Mouse (Mus musculus) thymus, adult 2 months (tissue): ENCODE data around the gene Slc7a8.

Source experiments
- CTCF ChIP-seq: fragments of 200-500 bp; IDR thresholded peaks from 2 replicates; pipeline ENCODE4 v1.5.1; 2012; ENCODE audit warnings: mild to moderate bottlenecking, control low read depth, low read length, moderate library complexity, borderline replicate concordance; ENCODE audit not compliant: control insufficient read depth, poor library complexity, insufficient read depth; ENCODE audit errors: extremely low read depth
- POLR2A ChIP-seq: fragments of 200-500 bp; IDR thresholded peaks from 2 replicates; pipeline ENCODE4 v1.6.1; 2012; ENCODE audit warnings: mild to moderate bottlenecking, low read length, control low read depth, moderate library complexity; ENCODE audit not compliant: control insufficient read depth, poor library complexity, insufficient read depth; ENCODE audit errors: extremely low read depth

DNA sequence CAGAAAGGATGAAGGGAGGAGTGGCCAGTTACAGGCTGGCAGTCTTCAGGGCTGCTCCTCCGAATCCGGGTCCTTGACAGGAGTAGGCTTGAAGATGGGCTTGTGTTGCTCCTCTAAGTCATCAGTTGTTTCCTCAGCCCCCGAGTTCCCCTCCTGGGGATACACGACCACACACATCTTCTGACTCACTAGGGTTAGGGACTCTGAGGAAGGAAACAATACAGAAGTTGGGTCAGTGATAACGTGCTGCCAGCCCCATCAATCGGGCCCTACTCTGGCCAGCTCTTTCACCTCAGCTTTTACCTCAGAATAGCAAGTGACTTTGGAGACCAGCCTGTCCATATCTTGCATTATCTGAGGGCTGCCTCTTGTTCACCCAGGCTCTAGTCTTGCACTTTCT is 57.7 kb downstream of the Slc7a8 start:
- no peak for TF ChIP-seq CTCF
- no peak for TF ChIP-seq POLR2A
